Mouse (Mus musculus) E14TG2a.4 (cell line): Measurements from ENCODE around the gene Arhgef10l.

ENCODE experiments used
- NANOG ChIP-seq: IDR thresholded peaks from 2 replicates; pipeline ENCODE4 v1.6.1; 2014; ENCODE audit warnings: borderline replicate concordance, low read length, mixed read lengths
- POU5F1 ChIP-seq: IDR thresholded peaks from 2 replicates; pipeline ENCODE4 v1.6.1; 2014; ENCODE audit warnings: low read length, borderline replicate concordance

DNA sequence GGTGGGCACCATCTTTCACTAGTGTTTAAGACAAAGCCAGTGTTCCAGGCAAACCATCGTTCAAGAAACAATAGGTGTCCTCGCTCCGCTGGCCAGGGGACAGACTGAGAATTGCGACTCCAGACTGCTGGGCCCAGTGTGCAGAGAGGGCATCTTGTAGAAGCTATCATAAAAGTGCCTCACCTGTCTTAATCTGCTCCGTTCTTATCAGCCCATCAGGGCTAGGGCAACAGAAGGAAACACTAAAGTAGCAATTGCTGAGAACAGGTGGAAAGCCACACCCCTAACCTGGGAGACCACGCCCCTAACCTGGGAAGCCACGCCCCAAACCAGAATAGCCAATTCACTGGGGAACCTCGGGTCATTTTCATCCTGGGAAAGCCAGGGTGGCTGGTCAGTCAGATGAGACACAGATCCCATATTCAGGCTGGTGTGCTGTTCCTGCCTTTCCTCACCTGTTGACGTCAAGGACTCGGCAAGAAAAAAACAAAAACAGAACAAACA lies 140.1 kb downstream of the Arhgef10l start:
- TF ChIP-seq NANOG (no peak), POU5F1 (no peak)
